Mouse (Mus musculus) large intestine, adult 2 months (tissue): ENCODE results near the gene Zkscan7. TPM values are rescaled to one million over a fixed set of nuclear protein-coding genes. Genes with fewer than 3 reads are reported as not detected.
A peak's percentile ranks its signal among the peaks of the same experiment; 100 is the strongest.
"Not testable (repeated sequence)": the region's sequence is repeated elsewhere in the genome, so short reads cannot be mapped to it uniquely, and the experiment has no call there.

ENCODE experiments used
- DNase-seq: peaks from one replicate; pipeline ENCODE4 v3.0.0-alpha.2; 2012; ENCODE audit warnings: low read depth, low spot score
- WGBS: fragments of 180-500 bp; shearing (Covaris S2); methylation state at CpG from one replicate; pipeline ENCODE4 v1.1.7; 2018; 5-methylcytosine and 5-hydroxymethylcytosine counted together
- polyA plus RNA-seq: library from polyadenylated mRNA; depleted of rRNA; stranded (reverse); fragments of >200 nt; gene quantifications from 2 replicates; pipeline ENCODE4 v1.2.3, GENCODE M21; 2012; rRNA removed

The Zkscan7 gene
- polyA plus RNA-seq: 1.7 and 3.0 TPM in 2 replicates

DNA sequence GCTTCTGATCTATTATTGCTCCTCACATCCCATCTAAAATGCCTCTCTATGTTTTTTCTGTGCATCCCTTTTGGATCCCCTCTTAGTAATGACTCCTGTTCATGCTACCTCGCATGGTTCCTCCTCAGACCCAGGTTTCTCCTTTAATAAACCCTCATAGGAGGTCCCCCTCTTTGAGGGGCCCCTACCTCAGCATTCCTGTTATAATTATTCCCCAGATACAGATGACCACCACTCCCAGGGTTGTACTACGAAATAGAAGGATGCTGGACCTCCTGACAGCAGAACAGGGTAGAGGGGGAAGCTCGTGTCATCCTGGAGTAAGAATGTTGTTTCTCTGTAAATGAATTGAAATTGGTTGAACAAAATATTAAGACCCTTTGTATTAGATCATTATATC, at the start of gene Zkscan7:
Zkscan7 (plus strand) TSS at position 301 of the 400 bp plus-strand sequence.
- 93% methylated on average over 3 of the region's 3 CpGs for WGBS
- no peak for DNase-seq

DNA sequence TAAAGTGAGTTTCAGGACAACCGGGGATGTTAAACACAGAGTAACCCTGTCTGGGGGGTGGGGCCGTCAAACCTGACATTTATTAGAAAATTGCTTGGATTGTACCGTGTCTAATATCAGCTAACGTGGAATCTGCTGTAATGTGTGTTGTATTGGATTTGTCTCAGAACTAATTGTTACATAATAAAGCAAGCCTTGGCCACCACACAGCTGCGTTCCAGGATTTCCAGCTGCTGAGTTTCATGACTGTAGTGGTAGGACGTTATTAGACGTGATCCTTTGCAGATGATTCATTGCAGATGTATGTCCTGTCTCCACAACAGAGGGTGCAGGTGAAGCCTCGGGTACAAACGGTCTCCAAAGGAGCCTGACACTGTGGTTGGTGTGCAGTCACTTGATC, 49.4 kb upstream of the Zkscan7 start:
- 24% methylated on average over 9 of the region's 9 CpGs for WGBS
- no peak for DNase-seq

DNA sequence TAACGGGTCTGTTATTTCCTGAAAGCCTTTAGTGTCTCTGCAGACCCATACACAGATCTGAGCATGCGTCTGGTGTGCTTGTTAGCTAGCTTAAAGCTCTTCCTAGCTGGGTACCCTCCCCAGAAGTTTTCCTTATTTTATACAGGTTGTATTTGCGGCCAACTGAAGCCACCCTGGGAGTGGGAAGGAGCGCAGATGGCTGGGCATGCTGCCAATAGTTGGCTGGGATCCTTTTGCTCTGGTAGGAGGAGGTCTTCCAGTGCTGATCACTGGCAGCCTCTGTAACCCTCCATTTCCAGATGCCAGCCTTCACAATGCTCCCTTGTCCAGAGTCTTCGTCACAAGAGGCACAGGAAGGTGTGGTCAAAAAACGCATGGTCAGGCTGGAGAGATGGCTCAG, 48.7 kb upstream of the Zkscan7 start:
- no peak for DNase-seq
- 10% methylated on average over 6 of the region's 6 CpGs for whole genome bisulfite sequencing

DNA sequence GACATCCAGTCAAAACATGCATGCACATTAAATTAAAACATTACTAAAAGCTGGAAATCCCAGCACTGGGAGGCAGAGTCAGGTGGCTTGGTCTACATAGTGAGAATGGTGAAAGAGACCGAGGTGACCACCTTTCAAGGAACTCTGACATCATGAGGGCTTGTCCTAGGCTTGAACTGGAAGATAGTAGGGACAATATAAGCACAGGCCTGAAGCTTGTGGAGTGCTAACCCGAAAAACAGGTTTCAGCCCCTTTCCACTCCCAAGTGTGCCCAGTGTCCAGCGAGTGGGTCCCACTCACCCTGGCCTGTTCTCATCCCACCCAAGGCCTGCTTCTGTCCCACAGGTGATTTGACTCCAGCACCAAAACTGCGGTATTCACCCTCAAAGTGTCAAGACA, 48.3 kb upstream of the Zkscan7 start:
- 52% methylated on average over 4 of the region's 4 CpGs for WGBS
- no peak for DNase-seq

DNA sequence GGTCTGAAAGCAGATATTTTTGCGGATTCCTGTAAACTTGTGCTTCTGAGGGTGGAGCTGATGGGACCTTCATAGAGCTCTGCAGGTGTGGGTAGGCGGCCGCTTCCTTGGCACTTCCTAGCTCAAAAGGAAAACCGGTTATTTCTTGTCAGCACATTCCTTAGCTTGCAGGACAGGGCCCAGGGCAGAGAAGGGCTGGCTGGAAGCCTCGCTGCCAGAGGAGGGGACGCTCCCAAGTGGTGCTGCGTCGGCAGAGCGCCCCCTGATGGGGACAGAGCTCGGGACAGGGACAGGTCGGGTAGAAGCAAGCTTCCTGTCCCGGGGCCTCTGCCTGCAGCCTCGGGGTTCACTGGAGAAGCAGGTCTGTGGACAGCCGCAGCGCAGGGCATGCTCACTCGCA, 47.8 kb upstream of the Zkscan7 start:
- 34% methylated on average over 16 of the region's 16 CpGs for WGBS
- no peak for DNase-seq

DNA sequence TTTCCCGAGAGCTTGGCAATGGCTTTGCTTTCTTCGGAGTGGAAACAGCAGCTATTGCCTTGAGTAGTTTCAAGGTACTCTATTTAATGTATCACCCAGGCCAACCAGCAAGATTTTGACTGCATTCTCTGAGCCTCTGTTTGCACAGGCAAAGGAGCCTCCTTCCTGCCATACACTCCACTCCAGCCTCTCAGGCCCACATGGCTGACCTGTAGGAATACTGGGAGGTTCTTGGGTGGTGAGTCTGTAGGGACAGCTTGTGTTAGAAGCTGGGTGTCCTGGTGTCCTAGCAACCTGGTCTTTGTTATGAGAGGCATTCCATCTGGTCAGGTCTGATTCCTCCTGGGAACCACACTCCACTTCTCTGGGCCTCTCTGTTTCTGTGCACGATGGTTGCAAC, 41.7 kb upstream of the Zkscan7 start, which contains the start of gene Gm35549:
Gm35549 (minus strand) TSS at position 276 of the 400 bp plus-strand sequence.
- 31% methylated on average over 3 of the region's 3 CpGs for WGBS
- DNase-seq: no peak

DNA sequence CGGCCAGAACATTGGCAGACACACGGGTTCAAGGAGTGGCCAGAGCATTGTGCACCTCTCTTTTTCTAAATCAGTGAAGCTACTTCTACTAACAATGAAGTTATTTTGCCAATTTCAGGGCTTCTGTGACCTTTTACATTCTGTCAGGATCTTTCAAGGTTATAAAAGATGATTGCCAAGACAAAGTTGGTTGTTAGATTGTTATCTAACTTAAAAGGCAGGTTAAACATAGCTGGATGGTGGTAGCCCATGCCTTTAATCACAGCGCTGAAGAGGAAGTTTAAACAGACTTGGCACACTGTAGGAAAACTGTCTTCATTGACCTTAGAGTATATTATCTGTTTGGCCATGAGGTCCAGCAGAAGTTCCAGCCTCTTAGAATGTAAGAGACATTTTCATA, 39.9 kb upstream of the Zkscan7 start:
- no peak for DNase-seq
- WGBS: 39% methylated on average over 3 of the region's 3 CpGs

DNA sequence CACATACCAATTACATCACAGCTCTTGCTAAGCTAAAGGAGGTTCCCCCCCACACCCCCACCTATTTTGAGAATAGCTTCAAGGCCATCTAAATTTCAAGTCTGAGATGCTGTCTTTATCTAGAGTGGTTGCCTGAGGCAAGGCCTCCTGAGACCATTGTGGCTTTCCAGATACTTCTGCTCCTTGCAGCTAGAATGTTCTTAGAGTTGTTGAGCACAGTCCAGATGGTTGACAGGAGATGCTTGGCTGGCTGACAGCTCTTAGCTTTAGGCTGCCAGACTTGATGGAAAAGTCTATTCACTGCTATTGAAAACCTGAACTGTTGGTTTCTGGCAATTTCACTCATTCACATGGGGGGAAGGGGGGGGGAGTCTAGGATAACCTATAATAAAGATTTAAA, 39.3 kb upstream of the Zkscan7 start:
- no peak for DNase-seq

DNA sequence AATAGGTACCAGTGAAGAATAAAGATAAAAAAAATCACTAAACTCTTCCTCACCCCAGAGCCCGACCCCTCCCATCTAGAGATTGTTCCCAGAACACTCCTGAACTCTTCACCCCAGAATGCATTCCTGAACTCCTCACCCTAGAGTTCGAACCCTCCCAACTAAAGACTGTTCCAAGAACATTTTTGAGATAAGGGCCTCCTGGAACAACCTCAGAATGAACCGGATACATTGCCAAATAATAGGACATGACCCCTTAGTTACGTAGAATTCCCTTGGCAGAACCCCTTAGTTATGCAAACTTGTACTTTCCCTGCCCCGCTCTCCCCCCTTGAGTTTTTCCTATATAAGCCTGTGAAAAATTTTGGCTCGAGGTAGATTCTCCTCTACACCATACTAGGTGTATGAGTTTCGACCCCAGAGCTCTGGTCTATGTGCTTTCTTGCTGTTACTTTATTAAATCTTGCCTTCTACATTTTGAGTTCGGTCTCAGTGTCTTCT, 37.6 kb upstream of the Zkscan7 start:
- not testable (repeated sequence) for DNase-seq
- 82% methylated on average over 8 of the region's 8 CpGs for WGBS

DNA sequence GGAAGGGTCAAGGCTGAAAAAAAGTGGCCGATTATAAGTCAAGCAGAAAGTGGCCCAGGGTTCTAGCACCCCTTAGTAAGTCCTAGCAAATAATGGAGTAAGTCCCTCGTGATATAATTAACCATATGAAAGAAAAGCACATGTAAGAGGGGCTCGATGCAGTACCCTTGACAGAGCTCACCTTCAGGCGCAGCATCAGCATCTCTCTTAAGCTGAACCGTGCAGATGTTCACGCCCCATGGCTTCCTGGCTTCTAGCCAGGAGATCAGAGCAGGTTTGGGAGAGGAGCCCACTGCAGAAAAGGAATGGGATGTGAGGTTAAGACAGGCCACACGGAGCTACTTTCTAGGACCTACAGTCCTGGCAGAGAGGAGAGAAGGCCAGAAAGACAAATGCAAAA, 31.0 kb upstream of the Zkscan7 start:
- DNase-seq: no peak
- WGBS: 96% methylated on average over 7 of the region's 7 CpGs

DNA sequence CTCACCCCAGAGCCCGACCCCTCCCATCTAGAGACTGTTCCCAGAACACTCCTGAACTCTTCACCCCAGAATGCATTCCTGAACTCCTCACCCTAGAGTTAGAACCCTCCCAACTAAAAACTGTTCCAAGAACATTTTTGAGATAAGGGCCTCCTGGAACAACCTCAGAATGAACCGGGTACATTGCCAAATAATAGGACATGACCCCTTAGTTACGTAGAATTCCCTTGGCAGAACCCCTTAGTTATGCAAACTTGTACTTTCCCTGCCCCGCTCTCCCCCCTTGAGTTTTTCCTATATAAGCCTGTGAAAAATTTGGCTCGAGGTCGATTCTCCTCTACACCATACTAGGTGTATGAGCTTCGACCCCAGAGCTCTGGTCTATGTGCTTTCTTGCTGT, 30.3 kb upstream of the Zkscan7 start:
- not testable (repeated sequence) for DNase-seq
- 90% methylated on average over 3 of the region's 7 CpGs for WGBS

DNA sequence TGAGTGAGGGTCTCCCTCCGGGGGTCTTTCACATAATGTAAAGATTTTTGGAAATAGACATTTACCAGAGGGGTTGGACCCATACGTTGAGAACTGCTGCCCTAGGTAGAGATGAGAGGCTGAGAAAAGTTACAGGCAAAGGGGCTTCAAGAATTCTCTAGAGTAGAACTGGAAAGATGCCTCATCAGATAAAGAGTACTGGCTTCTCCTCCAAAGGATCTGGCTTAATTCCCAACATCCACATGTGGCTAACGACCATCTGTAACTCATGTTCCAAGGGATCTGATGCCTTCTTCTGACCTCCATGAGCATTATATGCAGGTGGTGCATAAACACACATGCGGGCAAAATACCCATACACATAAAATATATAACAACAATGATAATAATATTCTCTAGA, 29.9 kb upstream of the Zkscan7 start:
- 97% methylated on average over 4 of the region's 4 CpGs for WGBS
- DNase-seq: no peak

DNA sequence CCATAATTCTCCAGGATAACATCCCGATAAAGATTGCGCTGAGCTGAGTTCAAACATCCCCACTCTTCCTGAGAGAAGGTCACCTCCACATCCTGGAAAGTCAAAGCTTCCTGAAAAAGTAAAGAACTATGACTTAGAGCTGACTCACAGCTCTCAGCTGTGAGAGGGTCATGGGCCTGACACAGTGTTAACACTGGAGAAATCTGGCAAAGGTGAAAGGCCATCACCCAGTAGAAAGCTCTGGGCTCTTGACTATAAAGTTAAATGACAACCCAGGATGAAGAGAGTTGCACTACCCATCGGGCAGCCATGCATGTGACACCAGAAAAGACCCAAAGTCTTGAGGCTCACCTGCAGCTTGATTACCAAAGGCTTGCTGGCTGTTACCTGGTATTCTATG, 28.8 kb upstream of the Zkscan7 start:
- no peak for DNase-seq
- 100% methylated on average over 3 of the region's 3 CpGs for whole genome bisulfite sequencing

DNA sequence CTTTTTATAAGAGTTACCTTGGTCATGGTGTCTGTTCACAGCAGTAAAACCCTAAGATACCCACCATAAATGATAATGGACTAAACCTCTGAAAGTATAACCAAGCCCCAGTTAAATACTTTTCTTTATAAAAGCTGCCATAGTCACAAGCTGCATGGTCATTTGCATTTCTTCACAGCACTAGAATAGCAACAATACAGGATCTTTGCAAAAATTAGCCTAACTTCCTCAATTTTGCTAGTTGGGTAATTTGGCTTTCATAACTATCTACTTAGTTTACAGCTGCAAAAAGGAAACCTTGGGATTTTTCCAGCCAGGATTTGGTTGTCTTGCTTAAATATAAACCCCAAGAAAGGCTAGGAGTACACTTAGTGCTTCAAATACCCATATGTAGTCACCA, 24.7 kb upstream of the Zkscan7 start:
- no peak for DNase-seq

DNA sequence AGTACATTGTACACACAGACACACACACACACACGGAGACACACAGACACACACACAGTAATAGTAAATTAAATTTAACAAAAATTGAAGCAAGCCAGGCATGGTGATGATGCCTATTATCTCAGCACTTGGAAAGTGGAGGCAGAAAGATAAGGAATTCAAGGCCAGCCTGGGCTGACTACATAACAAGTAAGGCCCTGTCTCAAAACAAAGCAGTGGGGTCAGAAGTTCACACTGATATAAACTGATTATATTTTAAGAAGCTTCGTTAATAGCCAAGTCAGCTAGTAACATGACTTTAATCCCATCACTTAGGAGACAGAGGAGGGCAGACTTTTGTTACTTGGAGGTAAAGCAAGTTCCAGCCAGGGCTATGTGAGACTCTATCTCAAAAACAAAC, 21.8 kb upstream of the Zkscan7 start:
- 73% methylated on average over 2 of the region's 2 CpGs for WGBS
- no peak for DNase-seq

DNA sequence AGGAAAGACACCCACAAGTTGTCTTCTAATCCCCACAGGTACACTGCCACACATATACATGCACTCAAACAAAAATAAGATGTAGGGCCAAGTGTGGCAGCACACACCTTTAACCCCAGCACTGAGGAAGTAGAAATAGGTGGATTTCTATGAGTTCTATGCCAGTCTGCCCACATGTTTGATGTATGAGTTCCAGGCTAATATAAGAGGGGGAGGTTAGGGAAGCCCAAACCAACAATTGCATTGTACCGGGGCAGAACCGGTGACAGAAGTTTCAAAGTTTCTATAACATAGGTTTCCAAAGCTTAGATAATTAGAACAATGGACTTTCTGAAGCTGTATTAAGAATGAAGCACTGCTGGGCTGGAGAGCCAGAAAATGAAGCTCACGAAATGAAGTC, 20.6 kb upstream of the Zkscan7 start:
- WGBS: 33% methylated on average over 3 of the region's 3 CpGs
- no peak for DNase-seq

DNA sequence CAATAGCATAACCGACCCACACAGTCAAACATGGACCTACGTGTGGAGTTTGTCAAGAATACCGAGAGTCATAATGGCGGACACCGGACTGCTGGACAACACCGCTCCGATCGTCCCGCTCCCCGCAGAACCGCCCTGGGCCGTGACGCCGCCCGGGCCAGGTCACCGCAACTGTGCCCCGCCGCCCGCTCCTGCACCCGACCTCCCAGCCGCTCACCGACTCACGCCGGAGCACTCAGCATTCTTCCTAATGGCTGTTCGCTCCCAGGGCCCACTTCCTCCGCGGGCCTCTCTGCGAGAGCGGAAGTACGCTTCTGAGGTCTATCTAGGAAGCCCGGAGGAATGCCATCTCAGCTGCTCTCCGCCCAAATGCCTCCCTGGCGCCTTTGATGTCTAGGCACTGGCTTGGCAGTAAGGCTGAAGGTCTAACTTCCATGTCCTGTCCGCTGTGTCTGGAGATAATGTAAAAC, 19.8 kb upstream of the Zkscan7 start, which contains the start of gene Zfp445:
Zfp445 (minus strand) TSS at position 310 of the 470 bp plus-strand sequence.
- under 1% methylated on average over 34 of the region's 34 CpGs for WGBS
- peak; percentile 67 for DNase-seq

DNA sequence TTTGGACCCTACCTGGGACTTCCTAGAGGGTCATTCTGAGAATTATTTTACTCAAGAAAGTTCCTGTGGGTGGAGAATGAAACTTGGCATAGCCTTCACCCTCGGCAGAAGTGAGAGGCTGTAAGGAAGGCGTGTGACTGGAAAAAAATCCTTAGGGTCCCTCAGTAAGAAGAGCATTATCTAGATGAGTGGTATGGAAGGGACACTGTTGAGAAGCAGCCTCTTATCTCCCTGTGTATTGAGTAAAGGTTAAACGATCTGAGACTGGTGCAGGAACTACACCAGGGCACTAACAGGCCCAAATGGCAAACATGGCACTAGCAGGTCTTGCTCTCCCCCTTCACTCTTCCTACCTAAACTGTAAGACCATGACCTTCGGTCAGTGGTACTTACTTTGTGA, 19.3 kb upstream of the Zkscan7 start:
- WGBS: 55% methylated on average over 4 of the region's 4 CpGs
- DNase-seq: no peak

DNA sequence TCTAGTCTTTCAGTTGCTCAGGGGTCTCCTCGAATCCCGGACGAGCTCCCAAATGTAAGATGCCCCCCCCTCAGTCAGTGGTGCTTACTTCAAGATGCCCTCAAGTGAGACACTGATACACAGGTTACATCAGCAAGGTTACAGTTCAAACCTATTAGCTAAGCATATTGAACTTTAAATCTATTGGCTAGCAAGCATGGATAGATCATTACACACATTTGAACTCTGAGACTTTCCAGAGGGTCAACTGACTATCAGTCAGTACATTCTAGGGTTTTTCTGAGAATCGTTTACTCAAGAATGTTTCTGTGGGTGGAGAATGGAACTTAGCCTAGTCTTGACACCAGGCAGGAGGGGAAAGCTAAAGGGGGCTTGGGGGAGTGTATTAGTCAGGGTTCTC, 12.9 kb upstream of the Zkscan7 start:
- WGBS: 81% methylated on average over 4 of the region's 4 CpGs
- DNase-seq: no peak

DNA sequence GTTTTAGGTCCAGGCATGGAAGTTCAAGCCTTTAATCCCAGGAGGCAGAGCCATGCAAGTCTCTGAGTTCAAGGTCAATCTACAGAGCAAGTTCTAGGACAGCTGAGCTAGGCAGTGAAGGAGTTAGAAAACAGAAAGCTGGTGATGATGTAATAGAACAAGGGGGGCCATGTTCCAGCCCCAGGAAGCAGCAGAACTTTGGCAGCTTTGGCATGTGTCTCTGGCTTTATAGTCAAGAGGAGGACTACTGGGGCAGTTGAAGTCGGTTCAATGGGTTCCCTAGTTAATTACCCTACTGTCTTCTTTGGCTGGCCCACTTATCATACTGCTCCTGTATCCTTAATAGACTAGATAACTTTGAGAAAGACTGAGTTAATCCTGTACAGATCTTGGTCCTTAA, 10.8 kb upstream of the Zkscan7 start:
- WGBS: 42% methylated on average over 1 of the region's 1 CpGs
- no peak for DNase-seq

DNA sequence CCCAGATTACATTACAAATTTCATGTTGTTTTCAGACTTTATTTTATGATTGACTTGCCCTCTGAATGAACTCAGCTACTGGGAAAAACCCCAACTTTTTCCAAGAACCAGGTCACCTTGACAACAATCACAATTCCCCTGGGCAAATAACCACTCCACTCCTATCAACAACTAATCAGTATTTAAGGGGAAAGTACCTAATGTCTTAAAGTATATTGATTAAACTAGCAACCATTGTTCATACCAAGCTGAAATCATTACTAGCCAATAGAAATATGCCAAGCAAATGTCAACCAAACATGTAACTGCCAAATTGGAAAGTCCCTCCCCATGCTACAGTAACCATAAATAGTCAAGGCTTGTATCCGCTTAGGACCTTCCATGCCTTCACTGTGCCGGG, 10.3 kb upstream of the Zkscan7 start:
- WGBS: 93% methylated on average over 2 of the region's 2 CpGs
- DNase-seq: no peak
